Mouse (Mus musculus) intestine, embryonic 15.5 days (tissue): ENCODE results near the gene Csf1. TPM values are rescaled to one million over a fixed set of nuclear protein-coding genes. Genes with fewer than 3 reads are reported as not detected.

Source experiments
- polyA plus RNA-seq: library from polyadenylated mRNA; unstranded; fragments of >200 nt; fragmentation: Nextera tagmentation; extraction: Ambion mirVana; gene quantifications from 2 replicates; pipeline ENCODE4 v1.2.1, GENCODE M21; 2015

Gene Csf1
- polyA plus RNA-seq, 1 experiment from 2014 or later, result 13.3 TPM

Other genes starting within 250 kb of the Csf1 start
- 1.0 and 2.6 TPM in 2 replicates for gene Slc6a17, start 242.5 kb downstream of the Csf1 start, polyA plus RNA-seq
- not detected in 2 replicates for gene Ubl4b, start 205.4 kb downstream of the Csf1 start, polyA plus RNA-seq
- 0.13 TPM in 1 of 2 replicates, not detected in the other for gene Alx3, start 165.4 kb downstream of the Csf1 start, polyA plus RNA-seq
- gene Gm10961, start 129.1 kb downstream of the Csf1 start, polyA plus RNA-seq, result not detected in 2 replicates
- gene Strip1, start 128.8 kb downstream of the Csf1 start, polyA plus RNA-seq, result 37.3 and 39.0 TPM in 2 replicates
- 77.6 and 79.8 TPM in 2 replicates for gene Ahcyl1, start 63.9 kb downstream of the Csf1 start, polyA plus RNA-seq
- gene Eps8l3, start 116.8 kb upstream of the Csf1 start, polyA plus RNA-seq, result 164 and 180 TPM in 2 replicates
- 173 and 186 TPM in 2 replicates for gene Gstm5, start 135.4 kb upstream of the Csf1 start, polyA plus RNA-seq
- 26.1 and 32.5 TPM in 2 replicates for gene Gstm7, start 171.3 kb upstream of the Csf1 start, polyA plus RNA-seq
- 16.9 and 19.1 TPM in 2 replicates for gene Gstm6, start 183.3 kb upstream of the Csf1 start, polyA plus RNA-seq
- 153 and 154 TPM in 2 replicates for gene Gstm3, start 208.8 kb upstream of the Csf1 start, polyA plus RNA-seq
- 184 and 198 TPM in 2 replicates for gene Gstm2, start 226.0 kb upstream of the Csf1 start, polyA plus RNA-seq